Mouse (Mus musculus): ENCODE measurements around the gene Slc25a3. TPM values are rescaled to one million over a fixed set of nuclear protein-coding genes. Genes with fewer than 3 reads are reported as not detected.

Slc25a3 gene
- total RNA-seq, 2 experiments from 2014 or later, result 48.1 to 194 TPM

GRCm38 (mm10) chr10:91101936-91102335 is 21.9 kb downstream of the Slc25a3 start:
- no peak for ATAC-seq (replicated peaks; ENCODE audit: low FRiP score, poor library complexity, severe bottlenecking)

GRCm38 (mm10) chr10:91100101-91100500 is 23.8 kb downstream of the Slc25a3 start:
- no peak for ATAC-seq (replicated peaks; ENCODE audit: low FRiP score, poor library complexity, severe bottlenecking)

- ATAC-seq (replicated peaks; ENCODE audit: low FRiP score, poor library complexity, severe bottlenecking), result no peak
These were observed 25.8 kb downstream of the Slc25a3 start for GRCm38 (mm10) chr10:91098056-91098455.

- no peak; the same call in 1 of the 2 replicates for ATAC-seq (replicated peaks; ENCODE audit: low FRiP score, poor library complexity, severe bottlenecking)
These were observed 29.4 kb downstream of the Slc25a3 start for GRCm38 (mm10) chr10:91094251-91095104.

- no peak for ATAC-seq (replicated peaks; ENCODE audit: low FRiP score, poor library complexity, severe bottlenecking)
These were observed 31.0 kb downstream of the Slc25a3 start for GRCm38 (mm10) chr10:91092812-91093211.

GRCm38 (mm10) chr10:91083393-91083927 is 40.4 kb downstream of the Slc25a3 start:
- 0 out of 2 replicates have a peak, but pooled peaks have one; percentile 28 for ATAC-seq (replicated peaks; ENCODE audit: low FRiP score, poor library complexity, severe bottlenecking)

GRCm38 (mm10) chr10:91082550-91083392 is 41.1 kb downstream of the Slc25a3 start, which contains the start of the genes Apaf1 and Ikbip:
TSS of gene Apaf1 (minus strand) at chr10:91082770.
TSS of gene Ikbip (plus strand) at chr10:91082940.
- peak; percentile 95 for ATAC-seq (replicated peaks; ENCODE audit: low FRiP score, poor library complexity, severe bottlenecking)

- peak; percentile 48 for ATAC-seq (replicated peaks; ENCODE audit: low FRiP score, poor library complexity, severe bottlenecking)
These were observed 41.8 kb downstream of the Slc25a3 start for GRCm38 (mm10) chr10:91081959-91082507.

- ATAC-seq (replicated peaks; ENCODE audit: low FRiP score, poor library complexity, severe bottlenecking), result no peak
These were observed 43.3 kb downstream of the Slc25a3 start for GRCm38 (mm10) chr10:91080540-91080939.

- no peak for ATAC-seq (replicated peaks; ENCODE audit: low FRiP score, poor library complexity, severe bottlenecking)
These were observed 47.2 kb downstream of the Slc25a3 start for GRCm38 (mm10) chr10:91076667-91077066.

GRCm38 (mm10) chr10:91073345-91073744 is 50.5 kb downstream of the Slc25a3 start:
- no peak for ATAC-seq (replicated peaks; ENCODE audit: low FRiP score, poor library complexity, severe bottlenecking)

GRCm38 (mm10) chr10:91071768-91072167 is 52.1 kb downstream of the Slc25a3 start:
- ATAC-seq (replicated peaks; ENCODE audit: low FRiP score, poor library complexity, severe bottlenecking), result no peak

Other genes with a start within 250 kb of the Slc25a3 start
- gene Apaf1, start 41.3 kb downstream of the Slc25a3 start, total RNA-seq (2015; ENCODE audit: low replicate concordance), result 22.7 and 36.6 TPM in 2 replicates
- 17.1 and 21.3 TPM in 2 replicates for gene Apaf1, start 41.3 kb downstream of the Slc25a3 start, total RNA-seq (2017; ENCODE audit: low replicate concordance)
- 3.1 and 8.3 TPM in 2 replicates for gene Ikbip, start 41.1 kb downstream of the Slc25a3 start, total RNA-seq (2015; ENCODE audit: low replicate concordance)
- 1.2 and 3.8 TPM in 2 replicates for gene Ikbip, start 41.1 kb downstream of the Slc25a3 start, total RNA-seq (2017; ENCODE audit: low replicate concordance)
- gene Tmpo, start 57.3 kb upstream of the Slc25a3 start, total RNA-seq (2015; ENCODE audit: low replicate concordance), result 114 and 144 TPM in 2 replicates
- 181 and 340 TPM in 2 replicates for gene Tmpo, start 57.3 kb upstream of the Slc25a3 start, total RNA-seq (2017; ENCODE audit: low replicate concordance)